Comparison of ENCODE assay signal across 15 mouse cellular contexts in the genomic region with DNA sequence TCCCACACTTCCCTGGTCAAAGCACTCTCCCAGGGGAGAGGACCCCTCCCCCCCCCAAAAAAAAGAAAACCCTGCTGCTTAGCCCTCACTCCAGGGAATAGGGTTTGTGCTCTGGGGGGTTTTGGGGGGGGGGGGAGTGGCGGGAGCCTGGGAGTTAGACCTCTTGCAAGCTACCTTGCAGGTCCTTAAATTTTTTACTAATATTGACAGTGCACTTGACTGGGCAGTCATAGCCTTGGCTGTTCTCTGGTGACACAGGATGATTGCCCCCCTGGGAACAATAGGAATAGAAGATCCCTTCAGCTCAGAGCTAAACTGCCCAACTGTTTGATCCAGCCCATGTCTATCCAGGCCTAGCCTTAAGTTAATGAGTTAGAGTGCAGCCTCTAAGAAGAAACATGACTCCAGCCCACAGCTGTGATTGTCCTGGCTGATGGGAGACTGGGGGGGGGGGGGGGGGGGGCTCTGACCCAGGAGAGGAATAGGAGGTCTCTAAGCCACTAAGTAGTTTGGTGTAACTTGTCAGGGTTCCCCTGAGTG. TPM values are rescaled to one million over a fixed set of nuclear protein-coding genes. Genes with fewer than 3 reads are reported as not detected.
A peak's percentile ranks its signal among the peaks of the same experiment; 100 is the strongest.
DNase-seq lines count a peak whose midpoint lies in the region; ATAC-seq and TF ChIP-seq lines count a peak whose summit lies in the region.
"Had no signal": no experiment of that assay in that cellular context is flagged by ENCODE, and none has a peak within 500 bp of the region (broad histone marks: within the 10 kb centered on the region; RNA-seq: fewer than 3 reads in every experiment).

No protein-coding gene starts in this region.

- H3K27me3 ChIP-seq in forebrain, embryonic 13.5 days: peaks cover 59% of the 10 kb centered on the region
- H3K27me3 ChIP-seq in forebrain, embryonic 10.5 days (ENCODE audit: poor library complexity, severe bottlenecking): peaks cover 68% of the 10 kb centered on the region
- H3K27me3 ChIP-seq in lung, embryonic 14.5 days (ENCODE audit: insufficient read depth, low read length): peaks cover 46% of the 10 kb centered on the region
- H3K27me3 ChIP-seq in forebrain, postnatal 0 days (ENCODE audit: insufficient read depth, low read length): 0 out of 2 replicates have a peak, but pooled peaks cover 9% of the 10 kb centered on the region
- H3K27me3 ChIP-seq in midbrain, postnatal 0 days (ENCODE audit: insufficient read depth, low read length): no peaks in the 10 kb centered on the region

- DNase-seq in forebrain, embryonic 10.5 days (ENCODE audit: extremely low spot score, low spot score): no peak
- peak; percentile 27 for DNase-seq in lung, embryonic 14.5 days
- DNase-seq in lung, postnatal 25 days (ENCODE audit: low spot score): no peak
- DNase-seq in forebrain, postnatal 0 days: no peak
- DNase-seq in midbrain, postnatal 0 days (ENCODE audit: low spot score): no peak
- no peak for DNase-seq in urinary bladder, postnatal 14 days (ENCODE audit: low spot score)
- DNase-seq in heart, adult 8-10 months (ENCODE audit: low spot score): no peak
- DNase-seq: adrenal gland, postnatal 14 days; cerebellum, postnatal 36 days; gastrocnemius, postnatal 25 days; lung, postnatal 4 days; right cerebral cortex, adult 18-20 months had no signal

- H3K4me3 ChIP-seq in forebrain, embryonic 13.5 days: no peak overlapping the region
- no peak overlapping the region for H3K4me3 ChIP-seq in forebrain, embryonic 10.5 days
- H3K4me3 ChIP-seq in lung, embryonic 14.5 days (ENCODE audit: low read depth, low read length): no peak overlapping the region
- no peak overlapping the region for H3K4me3 ChIP-seq in forebrain, postnatal 0 days (ENCODE audit: low read depth, low read length)
- peak overlapping the region; percentile 74 for H3K4me3 ChIP-seq in midbrain, postnatal 0 days (ENCODE audit: low read depth, low read length)
- H3K4me3 ChIP-seq: heart, embryonic 12.5 days; myocyte had no signal

- no peak for ATAC-seq in forebrain, embryonic 13.5 days
- peak; percentile 30; the same call in 1 of the 2 replicates for ATAC-seq in lung, embryonic 14.5 days (ENCODE audit: insufficient read depth)
- ATAC-seq in forebrain, postnatal 0 days: no peak
- no peak for ATAC-seq in midbrain, postnatal 0 days (ENCODE audit: low FRiP score)

- peaks cover 21% of the 10 kb centered on the region for H3K4me1 ChIP-seq in forebrain, embryonic 13.5 days
- H3K4me1 ChIP-seq in forebrain, embryonic 10.5 days: peaks cover 54% of the 10 kb centered on the region
- H3K4me1 ChIP-seq in lung, embryonic 14.5 days (ENCODE audit: insufficient read depth): 0 out of 2 replicates have a peak, but pooled peaks cover 2% of the 10 kb centered on the region
- H3K4me1 ChIP-seq in forebrain, postnatal 0 days (ENCODE audit: insufficient read depth): peaks cover 5% of the 10 kb centered on the region; the same call in 1 of the 2 replicates
- no peaks in the 10 kb centered on the region for H3K4me1 ChIP-seq in midbrain, postnatal 0 days (ENCODE audit: insufficient read depth, low read length)

- no peaks in the 10 kb centered on the region for H3K36me3 ChIP-seq in forebrain, embryonic 13.5 days (ENCODE audit: poor library complexity, severe bottlenecking)
- no peaks in the 10 kb centered on the region for H3K36me3 ChIP-seq in forebrain, embryonic 10.5 days (replicated peaks)
- H3K36me3 ChIP-seq in lung, embryonic 14.5 days (ENCODE audit: insufficient read depth): no peaks in the 10 kb centered on the region
- no peaks in the 10 kb centered on the region for H3K36me3 ChIP-seq in forebrain, postnatal 0 days (ENCODE audit: insufficient read depth)
- H3K36me3 ChIP-seq in midbrain, postnatal 0 days (ENCODE audit: insufficient read depth, low read length): 0 out of 2 replicates have a peak, but pooled peaks cover 4% of the 10 kb centered on the region
- H3K36me3 ChIP-seq: heart, embryonic 12.5 days had no signal

- peak overlapping the region; percentile 95; the same call in 1 of the 2 replicates for H3K4me2 ChIP-seq in forebrain, embryonic 13.5 days
- H3K4me2 ChIP-seq in lung, embryonic 14.5 days: peak overlapping the region; percentile 88
- H3K4me2 ChIP-seq in forebrain, postnatal 0 days (ENCODE audit: low read depth): peak overlapping the region; percentile 93
- H3K4me2 ChIP-seq in midbrain, postnatal 0 days (ENCODE audit: low read depth, low read length, poor library complexity, severe bottlenecking): peak overlapping the region; percentile 96

- no peak overlapping the region for H3K27ac ChIP-seq in forebrain, embryonic 13.5 days
- H3K27ac ChIP-seq in forebrain, embryonic 10.5 days: no peak overlapping the region
- H3K27ac ChIP-seq in lung, embryonic 14.5 days (ENCODE audit: low read depth): 0 out of 2 replicates have a peak overlapping the region, but pooled peaks have one; percentile 24
- no peak overlapping the region for H3K27ac ChIP-seq in forebrain, postnatal 0 days (ENCODE audit: low read depth, low read length)
- H3K27ac ChIP-seq in midbrain, postnatal 0 days (ENCODE audit: low read depth, low read length): no peak overlapping the region

- H3K9ac ChIP-seq in forebrain, embryonic 13.5 days: no peak overlapping the region
- no peak overlapping the region for H3K9ac ChIP-seq in lung, embryonic 14.5 days
- H3K9ac ChIP-seq in forebrain, postnatal 0 days: no peak overlapping the region; the same call in 1 of the 2 replicates
- 0 out of 2 replicates have a peak overlapping the region, but pooled peaks have one; percentile 77 for H3K9ac ChIP-seq in midbrain, postnatal 0 days (replicated peaks; ENCODE audit: low read length, poor library complexity, severe bottlenecking)
- H3K9ac ChIP-seq: heart, embryonic 12.5 days had no signal

- WGBS in forebrain, embryonic 13.5 days: 14% methylated on average over 1 of the region's 1 CpGs
- 10% methylated on average over 1 of the region's 1 CpGs for WGBS in forebrain, embryonic 10.5 days
- WGBS in lung, embryonic 14.5 days: 29% methylated on average over 1 of the region's 1 CpGs
- 45% methylated on average over 1 of the region's 1 CpGs for WGBS in forebrain, postnatal 0 days
- WGBS in midbrain, postnatal 0 days: 0% methylated on average over 1 of the region's 1 CpGs

- TF ChIP-seq CTCF in lung, embryonic 14.5 days (IDR thresholded peaks at IDR 0.05; ENCODE audit: low read depth): no peak
- no peak for TF ChIP-seq CTCF in forebrain, postnatal 0 days (IDR thresholded peaks at IDR 0.05; ENCODE audit: low read depth)
- no peak for TF ChIP-seq CTCF in midbrain, postnatal 0 days (IDR thresholded peaks at IDR 0.05)

- no peaks in the 10 kb centered on the region for H3K9me3 ChIP-seq in forebrain, embryonic 13.5 days (replicated peaks)
- no peaks in the 10 kb centered on the region for H3K9me3 ChIP-seq in forebrain, embryonic 10.5 days
- no peaks in the 10 kb centered on the region for H3K9me3 ChIP-seq in lung, embryonic 14.5 days (ENCODE audit: low read depth, low read length)
- no peaks in the 10 kb centered on the region for H3K9me3 ChIP-seq in forebrain, postnatal 0 days (ENCODE audit: low read length)
- H3K9me3 ChIP-seq in midbrain, postnatal 0 days (ENCODE audit: low read length): no peaks in the 10 kb centered on the region
- H3K9me3 ChIP-seq: heart, embryonic 12.5 days had no signal

RNA-seq across cellular contexts. Expression of a gene that starts 1.6 kb away (rescaled TPM):
- 1.7 and 2.1 TPM in 2 replicates for polyA plus RNA-seq in forebrain, embryonic 13.5 days (2015; fragmentation: Nextera tagmentation; extraction: Ambion mirVana)
- 0.48 and 0.87 TPM in 2 replicates for polyA plus RNA-seq in forebrain, embryonic 10.5 days (2016; fragmentation: Nextera tagmentation; extraction: Ambion mirVana)
- 1.7 and 3.4 TPM in 2 replicates for polyA plus RNA-seq in lung, embryonic 14.5 days (2014; fragmentation: Nextera tagmentation; extraction: Ambion mirVana)
- 40.8 and 58.4 TPM in 2 replicates for total RNA-seq in forebrain, postnatal 0 days (2014; rRNA removed)
- 6.8 and 12.0 TPM in 2 replicates for polyA plus RNA-seq in forebrain, postnatal 0 days (2015; fragmentation: Nextera tagmentation; extraction: Ambion mirVana)
- total RNA-seq in midbrain, postnatal 0 days (2014; rRNA removed): 70.5 and 72.2 TPM in 2 replicates
- 9.8 and 12.6 TPM in 2 replicates for polyA plus RNA-seq in midbrain, postnatal 0 days (2015; fragmentation: Nextera tagmentation; extraction: Ambion mirVana)
- total RNA-seq in heart, adult 8-10 months (2022): under 1 TPM; 0.03 to 0.12 (median 0.07) TPM
